Mouse (Mus musculus) G1E (cell line): ENCODE measurements around the gene Emx2.

Source experiments
- CTCF ChIP-seq: IDR thresholded peaks from 2 replicates; pipeline ENCODE4 v1.5.1; 2012; ENCODE audit warnings: low read depth, low read length, inconsistent platforms, mixed read lengths
- GATA1 ChIP-seq: IDR thresholded peaks from 2 replicates; pipeline ENCODE4 v1.6.1; 2012; ENCODE audit warnings: borderline replicate concordance, low read length, inconsistent platforms, mixed read lengths

DNA sequence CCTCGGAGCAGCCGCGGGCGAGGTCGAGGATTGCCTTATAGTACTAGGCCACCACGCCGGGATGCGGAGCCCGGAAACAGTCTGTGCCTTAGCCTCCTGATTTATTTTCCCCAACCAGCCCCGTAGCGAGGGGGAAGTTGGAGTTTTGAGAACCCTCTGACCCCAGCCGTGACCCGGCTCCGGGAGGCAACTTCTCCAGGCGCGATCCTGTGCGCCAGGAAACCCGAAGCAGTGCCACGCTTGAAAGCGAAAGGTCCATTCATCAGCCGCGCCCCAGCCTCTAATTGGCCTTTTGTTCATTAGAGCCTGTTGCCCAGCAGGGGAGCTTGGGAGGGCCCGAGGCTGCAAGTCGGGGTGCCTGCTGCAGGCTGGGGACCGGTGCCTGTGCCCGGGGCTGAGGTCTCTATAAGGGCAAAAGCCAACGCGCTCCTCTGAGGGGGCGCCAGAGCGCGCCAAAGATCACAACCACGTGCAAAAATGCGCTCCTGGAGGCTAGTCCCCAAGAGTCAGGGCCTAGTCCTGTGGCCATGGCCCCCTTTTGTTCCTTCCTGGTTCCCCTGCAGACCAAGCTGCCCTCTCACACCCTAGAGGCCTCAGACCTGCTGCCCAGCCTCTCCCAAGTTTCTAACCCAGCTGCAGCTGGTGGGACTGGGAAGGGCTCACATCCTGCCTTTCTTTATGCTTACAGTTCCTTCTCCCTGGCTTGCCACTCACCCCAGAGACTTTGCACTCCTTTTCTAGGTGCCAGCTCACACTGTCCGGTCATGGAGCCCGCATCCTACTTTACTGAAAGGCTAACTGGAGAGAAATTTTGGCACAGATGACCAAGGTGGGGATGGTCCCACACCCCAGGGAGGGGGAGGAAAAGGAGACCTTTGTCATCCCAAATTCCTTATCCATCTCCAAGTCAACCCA lies 11.1 kb downstream of the Emx2 start:
- TF ChIP-seq CTCF = no peak
- no peak for TF ChIP-seq GATA1
